Mouse (Mus musculus): Measurements from ENCODE around the gene Gm9040. TPM values are rescaled to one million over a fixed set of nuclear protein-coding genes. Genes with fewer than 3 reads are reported as not detected.
"Not testable (repeated sequence)": the region's sequence is repeated elsewhere in the genome, so short reads cannot be mapped to it uniquely, and the experiment has no call there.

Gene Gm9040
- polyA plus RNA-seq (2012; rRNA removed) = not detected in 2 replicates

DNA sequence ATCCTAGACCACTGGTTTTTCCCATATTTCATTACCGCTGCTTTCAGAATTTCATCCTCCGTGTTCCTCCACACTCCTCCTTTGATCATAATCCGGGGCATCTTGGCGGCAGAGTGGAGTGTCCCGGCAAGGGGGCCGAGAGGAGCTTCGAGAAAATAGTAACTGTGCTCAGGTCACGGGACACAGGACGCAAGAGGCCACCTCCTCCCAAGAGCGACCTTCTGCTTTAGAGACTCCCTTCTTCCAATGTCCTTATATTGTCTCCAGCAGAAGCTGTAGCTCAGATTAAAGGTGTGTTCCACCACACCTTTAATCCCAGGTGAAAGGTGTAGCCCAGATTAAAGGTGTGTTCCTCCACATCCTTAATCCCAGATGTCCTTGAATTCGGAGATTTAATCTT is at the start of gene Gm9040:
Gm9040 (minus strand) TSS at position 101 of the 400 bp plus-strand sequence.
- not testable (repeated sequence) for H3K4me3 ChIP-seq (ENCODE audit: control insufficient read depth, insufficient read depth, low read length); H3K27me3 ChIP-seq (ENCODE audit: control insufficient read depth, insufficient read depth, low read length); DNase-seq; H3K36me3 ChIP-seq (ENCODE audit: control insufficient read depth, insufficient read depth, low read length); H3K4me1 ChIP-seq (replicated peaks; ENCODE audit: control insufficient read depth, insufficient read depth, low read length); H3K27ac ChIP-seq (ENCODE audit: control insufficient read depth, insufficient read depth, low read length)
- no CpG with 5 or more reads among the region's 11 CpGs for WGBS

DNA sequence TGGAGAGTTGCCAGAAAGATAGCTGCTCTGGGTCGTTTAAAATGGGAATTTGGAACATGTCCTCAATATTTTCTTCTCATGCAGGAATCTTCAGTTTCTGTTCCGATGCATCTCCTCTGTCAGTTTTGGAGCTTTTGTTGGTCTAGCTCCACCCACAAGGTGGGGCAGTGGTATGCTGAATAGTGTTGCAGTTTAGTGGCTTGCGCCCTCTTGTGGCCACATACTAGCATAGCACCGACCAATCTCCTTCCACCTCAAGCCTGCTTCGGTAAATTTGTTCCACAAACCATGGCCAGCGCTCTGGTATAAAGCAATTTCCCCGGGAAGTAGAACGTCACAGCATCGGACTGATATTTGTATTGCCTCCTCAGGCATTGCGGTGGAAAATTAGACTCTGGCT is 43.7 kb upstream of the Gm9040 start:
- TF ChIP-seq POLR2A (IDR thresholded peaks at IDR 0.05; ENCODE audit: control insufficient read depth, extremely low read depth, insufficient read depth, low read length, poor library complexity) = no peak
- TF ChIP-seq CTCF (IDR thresholded peaks at IDR 0.05; ENCODE audit: borderline replicate concordance, control insufficient read depth, extremely low read depth, insufficient read depth, low read length, poor library complexity) = peak; percentile 62; the same call in 1 of the 2 replicates
- 6% methylated on average over 10 of the region's 10 CpGs for WGBS
- Histone ChIP-seq H3K4me3 (ENCODE audit: control insufficient read depth, insufficient read depth, low read length) (no peak overlapping the region), H3K27me3 (ENCODE audit: control insufficient read depth, insufficient read depth, low read length) (no peaks in the 10 kb centered on the region), H3K4me1 (replicated peaks; ENCODE audit: control insufficient read depth, insufficient read depth, low read length) (no peaks in the 10 kb centered on the region), H3K27ac (ENCODE audit: control insufficient read depth, insufficient read depth, low read length) (no peak overlapping the region), H3K36me3 (ENCODE audit: control insufficient read depth, insufficient read depth, low read length) (no peaks in the 10 kb centered on the region)
- DNase-seq = peak; percentile 83

DNA sequence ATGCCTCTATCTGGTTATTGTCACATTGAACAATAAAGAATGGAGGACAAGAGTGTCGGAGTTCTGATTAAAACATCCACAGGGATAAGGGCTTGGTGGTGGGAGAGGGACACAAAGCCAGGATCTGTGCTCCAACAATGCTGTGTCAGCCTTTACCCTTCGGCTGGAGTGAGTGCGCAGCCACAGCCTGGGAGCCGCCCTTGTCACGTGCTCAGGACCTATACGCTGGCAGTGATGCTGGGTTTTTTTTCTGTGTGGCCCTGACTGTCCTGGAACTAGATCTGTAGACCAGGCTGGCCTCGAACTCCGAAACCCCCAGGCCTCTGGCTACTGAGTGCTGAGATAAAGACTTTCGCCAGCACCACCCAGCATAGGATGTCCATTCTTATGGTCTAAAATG is 42.7 kb upstream of the Gm9040 start:
- no peak for DNase-seq
- WGBS = 97% methylated on average over 9 of the region's 9 CpGs
- TF ChIP-seq CTCF (IDR thresholded peaks at IDR 0.05; ENCODE audit: borderline replicate concordance, control insufficient read depth, extremely low read depth, insufficient read depth, low read length, poor library complexity) (no peak), POLR2A (IDR thresholded peaks at IDR 0.05; ENCODE audit: control insufficient read depth, extremely low read depth, insufficient read depth, low read length, poor library complexity) (no peak)
- Histone ChIP-seq H3K27ac (ENCODE audit: control insufficient read depth, insufficient read depth, low read length) (no peak overlapping the region), H3K27me3 (ENCODE audit: control insufficient read depth, insufficient read depth, low read length) (no peaks in the 10 kb centered on the region), H3K4me3 (ENCODE audit: control insufficient read depth, insufficient read depth, low read length) (no peak overlapping the region), H3K36me3 (ENCODE audit: control insufficient read depth, insufficient read depth, low read length) (no peaks in the 10 kb centered on the region), H3K4me1 (replicated peaks; ENCODE audit: control insufficient read depth, insufficient read depth, low read length) (no peaks in the 10 kb centered on the region)

DNA sequence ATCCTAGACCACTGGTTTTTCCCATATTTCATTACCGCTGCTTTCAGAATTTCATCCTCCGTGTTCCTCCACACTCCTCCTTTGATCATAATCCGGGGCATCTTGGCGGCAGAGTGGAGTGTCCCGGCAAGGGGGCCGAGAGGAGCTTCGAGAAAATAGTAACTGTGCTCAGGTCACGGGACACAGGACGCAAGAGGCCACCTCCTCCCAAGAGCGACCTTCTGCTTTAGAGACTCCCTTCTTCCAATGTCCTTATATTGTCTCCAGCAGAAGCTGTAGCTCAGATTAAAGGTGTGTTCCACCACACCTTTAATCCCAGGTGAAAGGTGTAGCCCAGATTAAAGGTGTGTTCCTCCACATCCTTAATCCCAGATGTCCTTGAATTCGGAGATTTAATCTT is 27.2 kb upstream of the Gm9040 start, which contains the start of gene Gm9049:
Gm9049 (minus strand) TSS at position 101 of the 400 bp plus-strand sequence.
- not testable (repeated sequence) for H3K36me3 ChIP-seq (ENCODE audit: control insufficient read depth, insufficient read depth, low read length); H3K4me3 ChIP-seq (ENCODE audit: control insufficient read depth, insufficient read depth, low read length); H3K27me3 ChIP-seq (ENCODE audit: control insufficient read depth, insufficient read depth, low read length); DNase-seq; H3K4me1 ChIP-seq (replicated peaks; ENCODE audit: control insufficient read depth, insufficient read depth, low read length); H3K27ac ChIP-seq (ENCODE audit: control insufficient read depth, insufficient read depth, low read length)
- WGBS = 88% methylated on average over 1 of the region's 11 CpGs

DNA sequence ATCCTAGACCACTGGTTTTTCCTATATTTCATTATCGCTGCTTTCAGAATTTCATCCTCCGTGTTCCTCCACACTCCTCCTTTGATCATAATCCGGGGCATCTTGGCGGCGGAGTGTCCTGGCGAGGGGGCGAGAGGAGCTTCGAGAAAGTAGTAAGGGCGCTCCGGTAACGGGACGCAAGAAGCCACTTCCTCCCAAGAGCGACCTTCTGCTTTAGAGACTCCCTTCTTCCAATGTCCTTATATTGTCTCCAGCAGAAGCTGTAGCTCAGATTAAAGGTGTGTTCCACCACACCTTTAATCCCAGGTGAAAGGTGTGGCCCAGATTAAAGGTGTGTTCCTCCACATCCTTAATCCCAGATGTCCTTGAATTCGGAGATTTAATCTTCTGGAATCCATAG is 21.8 kb upstream of the Gm9040 start, which contains the start of gene Gm9048:
Gm9048 (minus strand) TSS at position 101 of the 400 bp plus-strand sequence.
- WGBS = 92% methylated on average over 1 of the region's 14 CpGs
- H3K4me3 ChIP-seq (ENCODE audit: control insufficient read depth, insufficient read depth, low read length); DNase-seq; H3K27me3 ChIP-seq (ENCODE audit: control insufficient read depth, insufficient read depth, low read length); H3K36me3 ChIP-seq (ENCODE audit: control insufficient read depth, insufficient read depth, low read length); H3K4me1 ChIP-seq (replicated peaks; ENCODE audit: control insufficient read depth, insufficient read depth, low read length); H3K27ac ChIP-seq (ENCODE audit: control insufficient read depth, insufficient read depth, low read length): not testable (repeated sequence)

DNA sequence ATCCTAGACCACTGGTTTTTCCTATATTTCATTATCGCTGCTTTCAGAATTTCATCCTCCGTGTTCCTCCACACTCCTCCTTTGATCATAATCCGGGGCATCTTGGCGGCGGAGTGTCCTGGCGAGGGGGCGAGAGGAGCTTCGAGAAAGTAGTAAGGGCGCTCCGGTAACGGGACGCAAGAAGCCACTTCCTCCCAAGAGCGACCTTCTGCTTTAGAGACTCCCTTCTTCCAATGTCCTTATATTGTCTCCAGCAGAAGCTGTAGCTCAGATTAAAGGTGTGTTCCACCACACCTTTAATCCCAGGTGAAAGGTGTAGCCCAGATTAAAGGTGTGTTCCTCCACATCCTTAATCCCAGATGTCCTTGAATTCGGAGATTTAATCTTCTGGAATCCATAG is 16.4 kb upstream of the Gm9040 start, which contains the start of gene Gm9046:
Gm9046 (minus strand) TSS at position 101 of the 400 bp plus-strand sequence.
- WGBS = no CpG with 5 or more reads among the region's 14 CpGs
- H3K4me3 ChIP-seq (ENCODE audit: control insufficient read depth, insufficient read depth, low read length) = not testable (repeated sequence)

DNA sequence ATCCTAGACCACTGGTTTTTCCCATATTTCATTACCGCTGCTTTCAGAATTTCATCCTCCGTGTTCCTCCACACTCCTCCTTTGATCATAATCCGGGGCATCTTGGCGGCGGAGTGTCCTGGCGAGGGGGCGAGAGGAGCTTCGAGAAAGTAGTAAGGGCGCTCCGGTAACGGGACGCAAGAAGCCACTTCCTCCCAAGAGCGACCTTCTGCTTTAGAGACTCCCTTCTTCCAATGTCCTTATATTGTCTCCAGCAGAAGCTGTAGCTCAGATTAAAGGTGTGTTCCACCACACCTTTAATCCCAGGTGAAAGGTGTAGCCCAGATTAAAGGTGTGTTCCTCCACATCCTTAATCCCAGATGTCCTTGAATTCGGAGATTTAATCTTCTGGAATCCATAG is 11.0 kb upstream of the Gm9040 start, which contains the start of gene Gm9045:
Gm9045 (minus strand) TSS at position 101 of the 400 bp plus-strand sequence.
- not testable (repeated sequence) for H3K4me3 ChIP-seq (ENCODE audit: control insufficient read depth, insufficient read depth, low read length); DNase-seq; H3K27ac ChIP-seq (ENCODE audit: control insufficient read depth, insufficient read depth, low read length); H3K36me3 ChIP-seq (ENCODE audit: control insufficient read depth, insufficient read depth, low read length); H3K4me1 ChIP-seq (replicated peaks; ENCODE audit: control insufficient read depth, insufficient read depth, low read length); H3K27me3 ChIP-seq (ENCODE audit: control insufficient read depth, insufficient read depth, low read length)
- WGBS = no CpG with 5 or more reads among the region's 14 CpGs

More for the DNA sequence above, 16.4 kb upstream of the Gm9040 start, which contains the start of gene Gm9046:
- not testable (repeated sequence) for H3K4me1 ChIP-seq (replicated peaks; ENCODE audit: control insufficient read depth, insufficient read depth, low read length); DNase-seq; H3K27ac ChIP-seq (ENCODE audit: control insufficient read depth, insufficient read depth, low read length); H3K36me3 ChIP-seq (ENCODE audit: control insufficient read depth, insufficient read depth, low read length); H3K27me3 ChIP-seq (ENCODE audit: control insufficient read depth, insufficient read depth, low read length)

DNA sequence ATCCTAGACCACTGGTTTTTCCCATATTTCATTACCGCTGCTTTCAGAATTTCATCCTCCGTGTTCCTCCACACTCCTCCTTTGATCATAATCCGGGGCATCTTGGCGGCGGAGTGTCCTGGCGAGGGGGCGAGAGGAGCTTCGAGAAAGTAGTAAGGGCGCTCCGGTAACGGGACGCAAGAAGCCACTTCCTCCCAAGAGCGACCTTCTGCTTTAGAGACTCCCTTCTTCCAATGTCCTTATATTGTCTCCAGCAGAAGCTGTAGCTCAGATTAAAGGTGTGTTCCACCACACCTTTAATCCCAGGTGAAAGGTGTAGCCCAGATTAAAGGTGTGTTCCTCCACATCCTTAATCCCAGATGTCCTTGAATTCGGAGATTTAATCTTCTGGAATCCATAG is 5.5 kb upstream of the Gm9040 start, which contains the start of gene Gm9044:
Gm9044 (minus strand) TSS at position 101 of the 400 bp plus-strand sequence.
- DNase-seq; H3K27me3 ChIP-seq (ENCODE audit: control insufficient read depth, insufficient read depth, low read length); H3K4me1 ChIP-seq (replicated peaks; ENCODE audit: control insufficient read depth, insufficient read depth, low read length); H3K4me3 ChIP-seq (ENCODE audit: control insufficient read depth, insufficient read depth, low read length); H3K27ac ChIP-seq (ENCODE audit: control insufficient read depth, insufficient read depth, low read length); H3K36me3 ChIP-seq (ENCODE audit: control insufficient read depth, insufficient read depth, low read length): not testable (repeated sequence)
- no CpG with 5 or more reads among the region's 14 CpGs for WGBS
